ENCODE assay signal across 23 mouse cellular contexts in genomic region chr6:19273207-19273606, GRCm38 (mm10).
DNase-seq lines count a peak whose midpoint lies in the region; ATAC-seq and TF ChIP-seq lines count a peak whose summit lies in the region.
"Had no signal": no experiment of that assay in that cellular context is flagged by ENCODE, and none has a peak within 500 bp of the region (broad histone marks: within the 10 kb centered on the region; RNA-seq: fewer than 3 reads in every experiment).

No protein-coding gene starts in this region.

- TF ChIP-seq CTCF in left cerebral cortex, adult 2 months (IDR thresholded peaks at IDR 0.05): no peak

- intact Hi-C loops in left cerebral cortex, postnatal 25 days (cut with DNase I): no loop called here
- intact Hi-C loops in left cerebral cortex, adult 2 months (cut with DNase I): no loop called here

- no peak overlapping the region for H3K27ac ChIP-seq in embryonic facial prominence, embryonic 14.5 days (replicated peaks; ENCODE audit: low read depth, low read length)
- H3K27ac ChIP-seq in embryonic facial prominence, embryonic 10.5 days (replicated peaks): no peak overlapping the region
- no peak overlapping the region for H3K27ac ChIP-seq in left cerebral cortex, adult 2 months
- H3K27ac ChIP-seq in lung, embryonic 15.5 days: no peak overlapping the region
- no peak overlapping the region for H3K27ac ChIP-seq in intestine, embryonic 15.5 days
- H3K27ac ChIP-seq: embryonic facial prominence, embryonic 13.5 days; forebrain, embryonic 13.5 days; forebrain, embryonic 15.5 days had no signal

- DNase-seq in embryonic facial prominence, embryonic 14.5 days (ENCODE audit: low spot score): peak; percentile 11
- DNase-seq in embryonic facial prominence, embryonic 10.5 days (ENCODE audit: low spot score): no peak
- DNase-seq in left cerebral cortex, postnatal 25 days (ENCODE audit: low spot score in 2 of 2): peak; percentile 2 to 6
- DNase-seq in left cerebral cortex, adult 2 months (ENCODE audit: extremely low spot score in 1 of 2, low spot score in 2 of 2): no peak
- DNase-seq in lung, postnatal 25 days (ENCODE audit: low spot score): no peak
- peak; percentile 36 for DNase-seq in brain, adult 2 months (ENCODE audit: low read depth, low spot score)
- DNase-seq: adrenal gland, adult 2 months; adrenal gland, postnatal 10 days; adrenal gland, postnatal 25 days; B cell, adult 2 months; cerebellum, adult 11-12 months; cerebellum, adult 2 months; cerebellum, adult 9-10 months; cerebellum, postnatal 25 days; forebrain, postnatal 0 days had no signal

- H3K9ac ChIP-seq in embryonic facial prominence, embryonic 14.5 days (ENCODE audit: low read depth, low read length): no peak overlapping the region
- no peak overlapping the region for H3K9ac ChIP-seq in lung, embryonic 15.5 days
- no peak overlapping the region for H3K9ac ChIP-seq in intestine, embryonic 15.5 days
- H3K9ac ChIP-seq: embryonic facial prominence, embryonic 13.5 days; forebrain, embryonic 13.5 days; forebrain, embryonic 15.5 days; forebrain, postnatal 0 days had no signal

- no peaks in the 10 kb centered on the region for H3K9me3 ChIP-seq in embryonic facial prominence, embryonic 14.5 days (ENCODE audit: control insufficient read depth, low read length)
- no peaks in the 10 kb centered on the region for H3K9me3 ChIP-seq in embryonic facial prominence, embryonic 10.5 days
- no peaks in the 10 kb centered on the region for H3K9me3 ChIP-seq in lung, embryonic 15.5 days
- H3K9me3 ChIP-seq in intestine, embryonic 15.5 days: no peaks in the 10 kb centered on the region
- H3K9me3 ChIP-seq: embryonic facial prominence, embryonic 13.5 days; forebrain, embryonic 13.5 days; forebrain, embryonic 15.5 days; G1E had no signal

- H3K27me3 ChIP-seq in embryonic facial prominence, embryonic 14.5 days (replicated peaks; ENCODE audit: control insufficient read depth, insufficient read depth, low read length): no peaks in the 10 kb centered on the region
- no peaks in the 10 kb centered on the region for H3K27me3 ChIP-seq in embryonic facial prominence, embryonic 10.5 days (replicated peaks; ENCODE audit: low read depth, poor library complexity, severe bottlenecking)
- H3K27me3 ChIP-seq in lung, embryonic 15.5 days: no peaks in the 10 kb centered on the region
- no peaks in the 10 kb centered on the region for H3K27me3 ChIP-seq in intestine, embryonic 15.5 days (replicated peaks)
- H3K27me3 ChIP-seq: CH12.LX; embryonic facial prominence, embryonic 13.5 days; forebrain, embryonic 13.5 days; forebrain, embryonic 15.5 days had no signal

- ATAC-seq in embryonic facial prominence, embryonic 14.5 days (ENCODE audit: low read depth): no peak
- peak; percentile 69; the same call in 1 of the 2 replicates for ATAC-seq in lung, embryonic 15.5 days (ENCODE audit: borderline replicate concordance, extremely low read depth, low FRiP score, low TSS enrichment)
- no peak for ATAC-seq in intestine, embryonic 15.5 days
- ATAC-seq: CD4-positive, CD25-positive, alpha-beta regulatory T cell, adult 4 months; forebrain, embryonic 13.5 days; forebrain, embryonic 15.5 days; forebrain, postnatal 0 days had no signal

- H3K4me3 ChIP-seq in embryonic facial prominence, embryonic 14.5 days (ENCODE audit: low read depth, low read length): no peak overlapping the region
- H3K4me3 ChIP-seq in embryonic facial prominence, embryonic 10.5 days: no peak overlapping the region
- H3K4me3 ChIP-seq in left cerebral cortex, adult 2 months: no peak overlapping the region
- H3K4me3 ChIP-seq in lung, embryonic 15.5 days: no peak overlapping the region
- H3K4me3 ChIP-seq in intestine, embryonic 15.5 days (replicated peaks): no peak overlapping the region
- H3K4me3 ChIP-seq: embryonic facial prominence, embryonic 13.5 days; forebrain, embryonic 13.5 days; forebrain, embryonic 15.5 days had no signal

- H3K4me1 ChIP-seq in embryonic facial prominence, embryonic 14.5 days (ENCODE audit: control insufficient read depth, insufficient read depth, low read length): no peaks in the 10 kb centered on the region
- no peaks in the 10 kb centered on the region for H3K4me1 ChIP-seq in embryonic facial prominence, embryonic 10.5 days
- H3K4me1 ChIP-seq in lung, embryonic 15.5 days: no peaks in the 10 kb centered on the region
- H3K4me1 ChIP-seq in intestine, embryonic 15.5 days (replicated peaks): no peaks in the 10 kb centered on the region
- H3K4me1 ChIP-seq: embryonic facial prominence, embryonic 13.5 days; forebrain, embryonic 13.5 days; forebrain, embryonic 15.5 days had no signal

- no peaks in the 10 kb centered on the region for H3K36me3 ChIP-seq in embryonic facial prominence, embryonic 14.5 days (ENCODE audit: control insufficient read depth, insufficient read depth, low read length)
- H3K36me3 ChIP-seq in embryonic facial prominence, embryonic 10.5 days (replicated peaks): no peaks in the 10 kb centered on the region
- no peaks in the 10 kb centered on the region for H3K36me3 ChIP-seq in lung, embryonic 15.5 days
- no peaks in the 10 kb centered on the region for H3K36me3 ChIP-seq in intestine, embryonic 15.5 days
- H3K36me3 ChIP-seq: embryonic facial prominence, embryonic 13.5 days; forebrain, embryonic 15.5 days; G1E had no signal

- no peak overlapping the region for H3K4me2 ChIP-seq in embryonic facial prominence, embryonic 14.5 days (ENCODE audit: low read depth, low read length)
- H3K4me2 ChIP-seq in lung, embryonic 15.5 days: no peak overlapping the region
- no peak overlapping the region for H3K4me2 ChIP-seq in intestine, embryonic 15.5 days (replicated peaks)
- H3K4me2 ChIP-seq: embryonic facial prominence, embryonic 13.5 days; forebrain, embryonic 13.5 days; forebrain, embryonic 15.5 days had no signal

- WGBS in embryonic facial prominence, embryonic 14.5 days: 73% methylated on average over 2 of the region's 2 CpGs
- WGBS in embryonic facial prominence, embryonic 10.5 days: 80% methylated on average over 2 of the region's 2 CpGs
- WGBS in lung, embryonic 15.5 days: 41% methylated on average over 2 of the region's 2 CpGs
- WGBS in intestine, embryonic 15.5 days: 51% methylated on average over 2 of the region's 2 CpGs

Comparison
In these comparisons a context has a peak if more than half of its experiments do, and no peak if none do; other contexts are left out.
1. DNase-seq: peak in embryonic facial prominence, embryonic 14.5 days (single experiment), left cerebral cortex, postnatal 25 days (2 of 2) and brain, adult 2 months (single experiment); none in embryonic facial prominence, embryonic 10.5 days (single experiment), left cerebral cortex, adult 2 months (0 of 2) and lung, postnatal 25 days (single experiment).